Mouse (Mus musculus): ENCODE data around the gene Il27ra. TPM values are rescaled to one million over a fixed set of nuclear protein-coding genes. Genes with fewer than 3 reads are reported as not detected.
A peak's percentile ranks its signal among the peaks of the same experiment; 100 is the strongest.

Gene Il27ra
- polyA plus RNA-seq, 1 experiment from 2014 or later: 0.66 TPM

DNA sequence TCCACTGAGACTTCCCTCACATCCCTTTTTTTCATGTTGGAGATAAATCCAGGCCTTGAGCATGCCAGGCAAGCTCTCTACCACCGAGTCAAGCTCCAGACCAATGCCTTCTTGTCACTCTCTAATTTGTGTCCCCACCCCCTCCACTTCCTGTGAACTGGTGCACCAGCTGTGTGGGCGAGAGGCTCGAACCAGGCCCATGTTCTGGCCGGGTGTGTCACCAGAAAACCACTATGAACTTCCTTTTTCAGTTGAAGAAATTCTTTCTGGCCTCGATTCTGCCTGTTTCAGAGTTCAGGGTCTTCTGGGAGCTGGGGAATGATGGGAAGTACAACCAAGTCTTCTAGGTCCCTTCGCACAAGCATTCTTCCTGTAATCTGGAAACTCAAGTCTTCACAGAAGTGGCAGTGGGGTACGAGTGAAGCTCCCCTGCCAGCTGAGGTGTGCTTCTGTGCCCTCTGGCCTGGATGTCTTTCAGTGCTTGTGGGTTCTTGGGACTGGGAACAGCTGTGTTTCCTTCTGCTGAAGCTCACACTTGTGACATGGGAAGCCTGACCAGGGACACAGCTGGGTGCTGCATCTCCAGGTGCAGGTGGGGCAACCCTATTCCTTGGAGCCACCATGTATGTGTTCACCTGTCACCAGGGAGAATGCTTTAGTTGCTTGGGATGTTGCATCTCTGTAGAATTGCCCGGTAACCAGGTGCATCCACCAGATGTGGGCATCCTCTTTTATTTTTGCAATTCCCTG lies 21.6 kb upstream of the Il27ra start:
- Histone ChIP-seq H3K4me1 (replicated peaks) (peaks cover 20% of the 10 kb centered on the region), H3K4me2 (no peak overlapping the region), H3K9ac (no peak overlapping the region), H3K27ac (no peak overlapping the region), H3K27me3 (no peaks in the 10 kb centered on the region), H3K4me3 (no peak overlapping the region), H3K9me3 (no peaks in the 10 kb centered on the region), H3K36me3 (no peaks in the 10 kb centered on the region)
- no peak for ATAC-seq (ENCODE audit: low FRiP score)
- WGBS: 76% methylated on average over 8 of the region's 8 CpGs

DNA sequence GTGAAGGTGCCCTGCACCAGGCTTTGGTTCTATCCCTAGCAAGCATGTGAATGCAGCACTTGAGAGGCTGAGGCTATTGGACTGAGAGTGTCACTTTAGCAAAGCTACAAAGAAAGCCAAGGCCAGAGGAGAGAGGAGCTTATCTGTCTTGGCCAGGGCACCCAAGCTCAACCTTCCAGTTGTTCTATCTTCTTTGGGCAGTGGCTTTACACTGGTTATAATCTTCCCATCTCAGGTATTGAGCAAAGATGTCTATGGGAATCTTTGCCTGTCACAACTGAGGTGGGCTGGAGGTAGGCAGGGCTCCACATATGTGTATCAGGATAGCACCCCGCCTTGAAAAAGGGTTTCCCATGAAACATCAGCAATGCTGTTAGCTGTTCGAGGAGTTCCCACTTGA lies 17.9 kb upstream of the Il27ra start:
- no peaks in the 10 kb centered on the region for H3K4me1 ChIP-seq (replicated peaks)
- no peak overlapping the region for H3K4me3 ChIP-seq
- no peak overlapping the region for H3K4me2 ChIP-seq
- H3K27ac ChIP-seq: no peak overlapping the region
- no peaks in the 10 kb centered on the region; the same call in 1 of the 2 replicates for H3K9me3 ChIP-seq
- H3K27me3 ChIP-seq: no peaks in the 10 kb centered on the region
- ATAC-seq (ENCODE audit: low FRiP score): no peak
- 88% methylated on average over 2 of the region's 2 CpGs for WGBS
- no peak overlapping the region for H3K9ac ChIP-seq
- H3K36me3 ChIP-seq: no peaks in the 10 kb centered on the region

DNA sequence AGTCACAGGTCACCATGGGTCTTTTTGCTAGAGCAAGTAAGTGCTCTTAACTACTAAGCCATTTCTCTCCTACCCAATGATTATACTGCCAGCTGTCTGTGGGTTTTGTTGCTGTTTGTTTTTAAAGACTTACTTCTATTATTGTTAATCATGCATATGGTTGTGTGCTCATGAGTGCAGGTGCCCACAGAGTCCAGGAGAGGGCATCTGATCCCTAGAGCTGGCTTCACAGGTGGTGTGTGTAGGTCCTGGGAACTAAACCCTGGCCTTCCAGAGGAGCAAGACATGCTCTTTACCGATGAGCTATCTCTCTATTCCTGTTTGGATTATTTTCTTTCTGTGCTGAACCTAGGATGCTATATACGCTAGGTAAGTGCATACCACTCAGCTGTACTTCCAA lies 16.8 kb upstream of the Il27ra start:
- Histone ChIP-seq H3K9ac (no peak overlapping the region), H3K4me3 (no peak overlapping the region), H3K4me1 (replicated peaks) (no peaks in the 10 kb centered on the region), H3K36me3 (no peaks in the 10 kb centered on the region), H3K27me3 (no peaks in the 10 kb centered on the region), H3K27ac (no peak overlapping the region), H3K4me2 (no peak overlapping the region), H3K9me3 (no peaks in the 10 kb centered on the region; the same call in 1 of the 2 replicates)
- 91% methylated on average over 2 of the region's 2 CpGs for WGBS
- no peak for ATAC-seq (ENCODE audit: low FRiP score)

DNA sequence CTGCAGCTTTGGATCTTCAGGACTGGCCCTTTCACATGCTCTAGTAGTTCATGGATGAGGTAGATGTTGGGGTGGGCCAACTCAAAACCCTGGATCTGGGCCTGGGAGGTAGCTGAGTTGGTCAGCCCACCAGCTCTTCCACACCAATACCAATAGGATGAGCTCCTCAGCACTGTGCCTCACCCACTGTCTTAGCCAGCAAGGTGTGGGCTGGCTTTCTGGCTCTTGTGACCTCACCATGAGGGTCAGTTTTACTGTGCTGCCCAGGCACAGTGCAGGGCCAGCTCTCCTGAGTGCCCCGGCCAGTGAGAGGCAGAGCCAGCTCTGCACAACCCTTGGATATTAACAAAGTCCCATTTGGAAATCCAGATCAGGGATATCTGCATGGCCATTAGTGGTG lies 15.4 kb upstream of the Il27ra start:
- H3K4me3 ChIP-seq: no peak overlapping the region
- no peaks in the 10 kb centered on the region for H3K27me3 ChIP-seq
- H3K9me3 ChIP-seq: no peaks in the 10 kb centered on the region; the same call in 1 of the 2 replicates
- ATAC-seq (ENCODE audit: low FRiP score): no peak
- H3K9ac ChIP-seq: no peak overlapping the region
- no peak overlapping the region for H3K27ac ChIP-seq
- 96% methylated on average over 1 of the region's 1 CpGs for WGBS
- H3K4me2 ChIP-seq: no peak overlapping the region
- no peaks in the 10 kb centered on the region; the same call in 1 of the 2 replicates for H3K4me1 ChIP-seq (replicated peaks)
- no peaks in the 10 kb centered on the region for H3K36me3 ChIP-seq

DNA sequence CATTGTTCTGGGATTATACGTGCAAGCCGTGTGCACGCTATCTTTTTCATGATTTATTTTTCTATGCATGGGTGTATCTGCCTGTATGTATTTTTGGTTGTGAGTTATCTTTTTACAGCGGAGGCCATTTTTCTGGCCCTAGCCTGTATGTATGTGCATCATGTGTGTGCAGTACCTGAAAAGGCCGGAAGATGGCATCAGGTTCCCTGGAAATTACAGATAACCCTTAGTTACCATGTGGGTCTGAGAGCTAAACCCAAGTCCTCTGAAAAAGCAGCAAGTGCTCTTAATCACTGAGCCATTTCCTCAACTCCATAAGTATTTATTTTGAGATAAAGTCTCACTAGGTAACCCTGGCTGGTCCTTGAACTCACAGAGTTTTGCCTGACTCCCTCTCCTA lies 10.8 kb upstream of the Il27ra start:
- WGBS: 97% methylated on average over 5 of the region's 5 CpGs
- H3K4me2 ChIP-seq: no peak overlapping the region
- no peak for ATAC-seq (ENCODE audit: low FRiP score)

DNA sequence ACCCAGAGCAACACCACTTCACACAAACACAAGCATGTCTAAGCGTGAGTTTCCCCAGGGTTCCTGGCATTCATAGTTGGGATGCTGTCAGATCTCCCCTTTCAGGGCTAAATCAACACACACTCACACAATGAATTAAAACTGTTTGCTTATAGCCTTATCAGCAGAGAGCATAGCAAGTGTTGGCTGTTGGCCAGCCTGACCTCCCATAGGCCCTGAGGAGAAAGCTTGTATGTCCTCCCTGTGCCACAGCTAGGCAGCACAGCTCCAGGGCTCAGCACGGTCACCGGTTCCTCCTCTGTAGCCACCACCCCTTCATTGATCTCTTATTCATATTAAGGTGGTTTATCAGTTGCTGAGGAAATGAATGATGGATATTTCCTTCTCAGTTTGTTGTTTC lies 10.4 kb upstream of the Il27ra start:
- Histone ChIP-seq H3K4me2 (no peak overlapping the region), H3K9me3 (no peaks in the 10 kb centered on the region; the same call in 1 of the 2 replicates), H3K4me1 (replicated peaks) (no peaks in the 10 kb centered on the region; the same call in 1 of the 2 replicates), H3K27me3 (peaks cover 10% of the 10 kb centered on the region), H3K4me3 (no peak overlapping the region), H3K27ac (no peak overlapping the region), H3K9ac (no peak overlapping the region), H3K36me3 (no peaks in the 10 kb centered on the region)
- ATAC-seq (ENCODE audit: low FRiP score): no peak
- 74% methylated on average over 3 of the region's 3 CpGs for WGBS

More for the DNA sequence above, 10.8 kb upstream of the Il27ra start:
- no peaks in the 10 kb centered on the region; the same call in 1 of the 2 replicates for H3K9me3 ChIP-seq
- H3K4me1 ChIP-seq (replicated peaks): no peaks in the 10 kb centered on the region; the same call in 1 of the 2 replicates
- no peak overlapping the region for H3K4me3 ChIP-seq
- no peak overlapping the region for H3K27ac ChIP-seq
- peaks cover 6% of the 10 kb centered on the region; the same call in 1 of the 2 replicates for H3K27me3 ChIP-seq
- no peak overlapping the region for H3K9ac ChIP-seq
- no peaks in the 10 kb centered on the region for H3K36me3 ChIP-seq

DNA sequence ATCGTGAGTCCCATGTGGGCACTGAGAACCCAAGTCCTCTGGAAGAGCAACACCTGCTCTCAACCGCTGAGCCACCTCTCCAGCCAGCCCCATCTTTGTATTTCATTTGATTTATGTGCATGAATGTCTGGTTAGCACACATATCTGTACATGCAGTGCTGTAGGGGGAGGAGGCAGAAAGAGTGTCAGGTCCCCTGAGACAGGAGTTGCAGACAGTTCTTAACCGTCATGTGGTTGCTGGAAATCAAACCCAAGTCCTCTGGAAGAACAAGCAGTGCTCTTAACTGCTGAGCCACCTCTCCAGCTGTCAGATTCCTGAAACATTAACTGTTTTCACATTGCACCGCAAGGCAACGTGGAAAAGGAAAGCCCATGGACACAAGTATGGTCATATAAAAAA lies 5.8 kb upstream of the Il27ra start:
- H3K4me1 ChIP-seq (replicated peaks): peaks cover 3% of the 10 kb centered on the region; the same call in 1 of the 2 replicates
- WGBS: 83% methylated on average over 5 of the region's 5 CpGs
- no peak overlapping the region for H3K4me3 ChIP-seq
- H3K9ac ChIP-seq: no peak overlapping the region
- no peak overlapping the region for H3K4me2 ChIP-seq
- no peaks in the 10 kb centered on the region for H3K36me3 ChIP-seq
- H3K9me3 ChIP-seq: no peaks in the 10 kb centered on the region
- peaks cover 46% of the 10 kb centered on the region for H3K27me3 ChIP-seq
- ATAC-seq (ENCODE audit: low FRiP score): no peak
- H3K27ac ChIP-seq: no peak overlapping the region

DNA sequence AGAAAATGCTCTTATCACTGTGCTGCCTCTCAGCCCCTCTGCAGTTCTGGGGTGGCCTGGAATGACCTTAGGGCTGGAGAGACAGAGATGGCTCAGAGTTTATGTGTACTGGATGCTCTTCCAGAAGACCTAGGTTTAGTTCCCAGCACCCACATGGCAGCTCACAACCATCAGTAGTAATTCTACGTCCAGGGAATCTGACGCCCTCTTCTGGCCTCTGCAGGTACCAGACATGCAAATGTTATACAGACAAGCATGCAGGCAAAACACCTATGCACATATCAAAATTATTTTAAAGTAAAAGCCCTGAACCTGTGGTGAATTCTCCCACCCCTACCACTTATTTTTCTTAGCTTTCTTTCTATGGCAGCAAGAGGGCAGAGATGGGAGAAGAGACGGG lies 4.1 kb upstream of the Il27ra start:
- no peak for ATAC-seq (ENCODE audit: low FRiP score)
- peaks cover 17% of the 10 kb centered on the region for H3K4me1 ChIP-seq (replicated peaks)
- H3K27me3 ChIP-seq: peaks cover 63% of the 10 kb centered on the region
- no peak overlapping the region for H3K4me2 ChIP-seq
- 81% methylated on average over 3 of the region's 3 CpGs for WGBS
- no peak overlapping the region for H3K9ac ChIP-seq
- no peak overlapping the region for H3K4me3 ChIP-seq
- H3K9me3 ChIP-seq: no peaks in the 10 kb centered on the region
- H3K27ac ChIP-seq: no peak overlapping the region
- no peaks in the 10 kb centered on the region for H3K36me3 ChIP-seq

DNA sequence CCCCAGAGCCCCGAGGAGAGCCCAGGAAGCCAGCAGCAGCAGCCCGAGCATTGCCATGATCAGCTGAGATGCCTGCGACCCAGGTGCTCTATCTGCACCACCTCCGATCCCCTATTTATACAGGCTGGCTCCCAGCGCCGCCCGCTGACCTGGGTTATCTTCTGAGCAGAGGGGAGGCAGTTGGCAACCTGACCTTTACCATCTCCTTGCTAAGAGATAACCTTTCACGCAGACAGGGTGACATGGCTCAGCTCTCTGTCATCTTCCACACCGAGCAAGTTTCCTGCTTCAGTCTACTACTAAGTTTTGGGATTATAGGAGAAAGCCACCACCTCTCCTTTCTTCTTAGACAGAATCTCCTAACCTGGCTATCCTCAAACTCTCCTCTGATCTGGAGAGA lies 2.5 kb upstream of the Il27ra start, which contains the start of gene Rln3:
TSS of gene Rln3 (minus strand) at position 101 of the 400 bp plus-strand sequence.
- Histone ChIP-seq H3K27ac (no peak within 1 kb of the TSS), H3K4me3 (no peak within 1 kb of the TSS), H3K4me2 (peak within 1 kb of the TSS; percentile 25; the same call in 1 of the 2 replicates), H3K9me3 (no peaks in the 10 kb centered on the region), H3K27me3 (peaks cover 79% of the 10 kb centered on the region), H3K36me3 (no peaks in the 10 kb centered on the region), H3K4me1 (replicated peaks) (peaks cover 17% of the 10 kb centered on the region), H3K9ac (peak within 1 kb of the TSS; percentile 20; the same call in 1 of the 2 replicates)
- 11% methylated on average over 9 of the region's 9 CpGs for WGBS
- no peak for ATAC-seq (ENCODE audit: low FRiP score)

DNA sequence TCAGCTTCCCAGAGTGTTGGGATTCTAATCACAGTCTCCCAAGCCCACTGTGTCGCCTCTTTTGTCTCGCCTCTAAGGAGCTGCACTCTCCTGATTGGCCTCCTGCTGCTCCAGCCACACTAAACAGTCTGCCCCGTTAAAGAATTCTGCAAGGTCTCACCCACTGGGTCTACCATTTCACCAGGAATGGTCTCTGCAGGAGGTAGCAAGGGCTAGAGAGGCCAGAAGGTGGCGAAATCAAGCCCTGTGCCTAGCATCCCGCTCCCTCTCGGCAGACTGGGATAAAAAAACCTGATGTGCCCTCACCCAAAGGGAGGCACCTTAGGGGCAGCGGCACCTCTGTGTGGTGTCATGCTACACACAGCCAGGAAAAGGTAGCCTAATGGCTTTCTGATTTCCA lies 1.7 kb upstream of the Il27ra start:
- Histone ChIP-seq H3K27me3 (peaks cover 80% of the 10 kb centered on the region), H3K27ac (no peak overlapping the region), H3K4me1 (replicated peaks) (peaks cover 17% of the 10 kb centered on the region), H3K4me3 (no peak overlapping the region), H3K9me3 (no peaks in the 10 kb centered on the region), H3K4me2 (no peak overlapping the region), H3K36me3 (no peaks in the 10 kb centered on the region), H3K9ac (no peak overlapping the region)
- no peak for ATAC-seq (ENCODE audit: low FRiP score)
- 4% methylated on average over 7 of the region's 7 CpGs for WGBS

DNA sequence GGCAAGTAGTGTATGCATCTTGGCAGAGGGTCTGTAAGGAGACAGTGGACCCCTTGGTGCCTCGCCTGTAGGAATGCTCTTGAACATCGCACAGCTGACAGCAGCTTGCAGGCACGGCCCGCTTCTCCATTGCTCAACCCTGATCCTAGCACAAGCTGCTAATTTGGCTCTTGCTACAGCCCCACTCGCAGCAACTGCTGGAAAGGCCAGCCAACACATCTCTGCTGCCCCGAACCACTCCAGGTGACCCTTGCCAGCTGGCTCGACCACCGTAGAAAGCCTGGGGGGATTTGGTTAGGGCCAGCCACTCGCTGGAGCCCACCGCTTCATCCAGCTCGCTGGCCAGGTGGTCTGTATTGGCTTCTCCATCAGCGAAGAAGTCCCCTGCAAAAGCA lies 556 bp upstream of the Il27ra start:
- H3K36me3 ChIP-seq: no peaks in the 10 kb centered on the region
- peaks cover 82% of the 10 kb centered on the region for H3K27me3 ChIP-seq
- ATAC-seq (ENCODE audit: low FRiP score): no peak
- H3K4me2 ChIP-seq: no peak overlapping the region
- WGBS: 44% methylated on average over 12 of the region's 12 CpGs
- no peak overlapping the region for H3K9ac ChIP-seq
- H3K27ac ChIP-seq: no peak overlapping the region
- peaks cover 17% of the 10 kb centered on the region for H3K4me1 ChIP-seq (replicated peaks)
- H3K9me3 ChIP-seq: no peaks in the 10 kb centered on the region
- H3K4me3 ChIP-seq: no peak overlapping the region

DNA sequence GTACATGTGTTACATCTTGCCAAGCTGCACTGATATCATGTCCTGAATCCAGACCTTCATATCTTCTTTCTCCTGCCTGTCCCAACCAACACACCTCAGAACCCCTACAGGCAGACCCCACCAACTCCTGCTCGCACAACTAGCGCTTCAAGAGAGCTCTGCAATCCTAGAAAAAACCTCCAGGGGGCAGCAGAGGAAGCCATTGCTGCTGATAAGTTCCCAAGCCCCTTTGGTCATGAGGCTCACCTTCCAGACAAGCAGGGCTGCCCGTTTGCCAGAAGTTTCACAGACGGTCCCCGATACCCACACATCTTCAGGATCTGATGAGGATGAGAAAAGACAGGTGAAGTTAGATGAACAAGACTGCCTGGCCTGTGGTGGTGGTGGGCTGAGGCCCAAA lies 3.3 kb downstream of the Il27ra start:
- Histone ChIP-seq H3K9ac (no peak overlapping the region), H3K4me3 (no peak overlapping the region), H3K4me2 (no peak overlapping the region), H3K27me3 (peaks cover 70% of the 10 kb centered on the region), H3K4me1 (replicated peaks) (peaks cover 14% of the 10 kb centered on the region), H3K27ac (no peak overlapping the region), H3K36me3 (no peaks in the 10 kb centered on the region), H3K9me3 (no peaks in the 10 kb centered on the region)
- WGBS: 7% methylated on average over 5 of the region's 5 CpGs
- ATAC-seq (ENCODE audit: low FRiP score): no peak; the same call in 1 of the 2 replicates

DNA sequence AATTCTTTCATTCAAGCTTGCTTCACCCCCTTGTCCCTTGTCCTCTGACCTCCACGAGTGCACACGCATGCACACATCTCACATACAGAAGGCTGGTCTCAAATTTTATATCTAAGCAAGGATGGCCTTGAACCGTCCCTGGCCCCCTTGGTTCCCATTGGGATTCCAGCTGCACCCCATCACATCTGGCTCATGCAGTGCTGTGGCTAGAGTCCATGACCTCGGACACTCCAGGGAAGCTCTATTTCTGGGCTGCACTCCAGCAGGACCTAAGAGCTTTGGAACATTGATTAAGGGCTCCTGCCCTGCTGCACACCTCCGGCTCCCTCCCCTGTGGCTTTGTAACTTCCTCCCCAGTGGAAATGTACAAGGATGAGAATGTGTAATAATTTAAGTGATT lies 4.4 kb downstream of the Il27ra start:
- ATAC-seq (ENCODE audit: low FRiP score): no peak
- H3K36me3 ChIP-seq: no peaks in the 10 kb centered on the region
- no peak overlapping the region for H3K27ac ChIP-seq
- H3K9me3 ChIP-seq: no peaks in the 10 kb centered on the region
- H3K9ac ChIP-seq: no peak overlapping the region
- WGBS: 83% methylated on average over 5 of the region's 5 CpGs
- no peak overlapping the region for H3K4me2 ChIP-seq
- H3K4me1 ChIP-seq (replicated peaks): peaks cover 14% of the 10 kb centered on the region
- H3K4me3 ChIP-seq: no peak overlapping the region
- H3K27me3 ChIP-seq: peaks cover 60% of the 10 kb centered on the region
